Mouse (Mus musculus): ENCODE measurements around the gene Scamp2. TPM values are rescaled to one million over a fixed set of nuclear protein-coding genes. Genes with fewer than 3 reads are reported as not detected.

Gene Scamp2
- polyA plus RNA-seq (2017; shearing (Covaris generic)) = 97.7 TPM

DNA sequence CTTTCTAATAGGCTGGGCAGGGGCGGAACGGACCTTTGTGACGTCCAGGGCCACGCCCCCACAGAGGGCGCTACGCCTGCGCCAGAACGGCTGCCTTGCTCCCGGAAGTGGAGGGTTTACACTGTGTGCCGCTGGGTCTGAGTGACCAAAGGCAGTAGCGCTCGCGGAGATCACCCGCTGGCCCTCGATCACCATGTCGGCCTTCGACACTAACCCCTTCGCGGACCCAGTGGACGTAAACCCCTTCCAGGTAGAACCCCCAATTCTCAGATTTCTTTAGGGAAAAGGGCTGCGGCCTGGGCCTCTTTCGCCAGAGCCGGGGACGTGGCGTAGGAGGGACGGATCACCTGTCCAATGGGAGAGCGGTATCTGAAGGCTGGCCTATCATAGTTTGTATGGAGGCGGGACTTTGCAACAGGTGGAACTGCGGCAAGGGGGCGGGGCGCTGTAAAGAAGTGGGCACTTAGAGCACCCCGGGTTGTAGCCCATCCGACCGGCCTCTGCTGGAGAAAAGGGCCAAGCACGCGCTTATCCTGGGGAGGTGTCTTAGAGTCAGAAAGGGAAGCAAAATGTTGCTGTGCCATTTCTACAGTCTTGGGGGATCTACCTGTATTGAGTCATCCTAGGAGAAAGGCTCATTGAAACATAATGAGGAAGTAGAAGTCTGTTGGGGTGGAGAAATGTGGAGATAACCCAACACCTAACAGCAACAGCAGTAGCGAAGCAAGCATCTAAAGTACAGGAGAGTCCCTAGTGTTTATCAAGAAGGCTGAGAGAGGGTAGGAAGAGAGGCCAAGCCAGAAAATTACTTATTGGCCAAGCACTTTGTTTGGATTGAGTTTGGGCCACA is at the start of gene Scamp2:
Scamp2 (plus strand) TSS at position 83 of the 850 bp plus-strand sequence.

DNA sequence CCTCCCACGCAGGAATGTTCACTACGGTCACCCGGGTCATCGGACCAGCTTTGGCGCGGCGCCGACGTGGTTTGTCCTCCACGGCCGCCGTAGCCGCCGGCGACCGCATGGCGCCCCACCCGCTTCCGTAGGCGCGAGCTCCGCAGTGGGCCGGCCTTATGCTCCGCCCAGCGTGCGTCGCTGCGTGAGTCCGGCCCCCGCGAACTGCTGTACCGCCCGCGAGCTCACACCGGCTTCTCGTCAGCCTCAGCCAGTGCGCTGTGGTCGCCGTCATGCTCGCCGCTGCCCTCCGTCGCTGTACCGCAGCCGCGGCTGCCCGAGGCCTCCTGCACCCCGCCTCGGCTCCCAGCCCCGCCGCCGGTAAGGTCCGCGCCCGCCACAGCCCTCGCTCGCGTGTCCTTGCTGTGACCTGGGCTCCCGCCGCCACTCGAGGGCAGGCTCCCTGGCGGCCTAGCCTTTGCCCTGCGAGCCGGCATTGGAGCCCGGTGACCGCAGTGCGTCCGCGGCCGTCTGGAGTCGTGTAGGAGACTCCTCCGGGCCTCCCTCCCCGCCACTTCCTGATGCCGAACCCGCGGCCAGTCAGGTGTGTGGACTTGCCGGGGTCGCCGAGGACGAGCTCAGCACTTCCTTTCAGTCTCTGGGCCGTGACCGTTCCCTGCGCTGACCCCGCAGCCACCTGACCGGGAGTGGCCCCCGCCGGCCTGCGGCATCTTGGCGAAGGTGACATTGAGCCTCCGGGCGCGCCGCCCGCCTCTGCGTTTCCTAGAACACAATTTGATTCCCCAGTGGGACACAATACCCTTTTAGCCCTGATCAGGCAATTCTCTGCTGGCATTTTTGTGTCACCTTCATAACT is 39.5 kb upstream of the Scamp2 start, which contains the start of gene Cox5a:
Cox5a (plus strand) TSS at position 219 of the 856 bp plus-strand sequence.

DNA sequence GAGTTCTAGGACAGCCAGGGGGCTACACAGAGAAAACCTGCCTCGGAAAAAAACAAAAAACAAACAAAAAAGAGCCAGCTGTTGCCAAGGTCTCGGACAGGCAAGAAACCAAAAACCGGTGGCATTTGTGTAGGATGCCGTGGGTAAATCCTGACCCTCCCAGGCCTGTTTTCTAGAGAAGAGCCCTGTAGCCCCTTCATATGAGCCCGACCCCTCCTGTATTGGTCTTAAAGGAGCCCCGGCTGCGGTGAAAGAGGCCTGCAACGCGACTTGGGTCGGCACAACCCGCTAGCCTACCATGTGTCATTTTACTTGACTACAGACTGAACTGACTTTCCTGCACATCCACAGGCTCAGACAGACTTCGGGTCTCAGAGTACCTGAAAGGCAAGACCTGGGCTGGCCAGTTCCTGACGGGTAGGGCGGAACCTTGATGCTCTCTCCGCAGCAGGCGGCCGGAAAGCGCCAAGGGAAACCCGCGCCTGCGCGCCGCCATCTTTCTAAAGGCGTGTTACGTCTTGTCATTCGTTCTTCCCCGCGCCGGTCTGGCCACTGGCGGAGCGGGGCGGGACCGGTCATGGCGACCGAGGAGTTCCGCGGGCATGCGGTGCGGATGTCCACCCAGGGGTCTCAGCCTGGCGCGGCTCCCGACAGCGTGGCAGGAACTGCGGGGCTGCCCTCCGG is 23.6 kb upstream of the Scamp2 start, which contains the start of gene Fam219b:
Fam219b (plus strand) TSS at position 485 of the 684 bp plus-strand sequence.

DNA sequence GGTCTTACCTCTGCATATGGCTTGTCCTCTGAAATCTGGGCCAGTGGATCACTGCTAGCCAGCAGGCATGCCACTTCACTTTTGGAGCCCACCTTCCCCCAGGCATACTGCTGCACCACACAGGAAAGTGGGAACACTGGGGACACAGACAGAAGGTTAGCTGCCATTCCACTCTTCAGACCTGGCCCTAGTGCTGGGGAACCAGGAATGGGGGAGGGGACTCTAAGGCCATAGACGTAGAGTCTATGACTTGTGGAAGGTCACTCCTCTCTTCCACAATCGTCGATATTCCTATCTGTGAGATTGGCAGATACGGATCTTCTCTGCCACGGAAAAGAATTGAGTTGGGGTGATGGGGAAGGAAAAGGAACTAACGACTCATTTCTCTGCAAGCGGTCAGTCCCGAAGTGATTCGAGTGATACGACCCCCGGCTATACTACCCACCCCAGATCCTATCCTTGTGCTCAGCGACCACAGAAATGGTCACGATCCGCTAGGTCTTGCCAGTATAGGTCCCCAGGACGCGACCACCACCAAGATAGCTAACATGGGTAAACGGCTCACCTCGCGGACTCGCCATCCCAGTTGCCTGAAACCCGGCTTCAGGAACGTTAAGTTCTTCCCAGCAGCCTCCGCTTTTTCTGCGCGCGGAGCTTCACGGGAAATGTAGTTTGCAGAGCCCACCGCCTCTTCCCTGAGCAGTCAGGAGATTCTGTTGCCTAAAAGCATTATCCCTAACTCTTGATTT is 8.4 kb upstream of the Scamp2 start, which contains the start of gene Mpi:
Mpi (minus strand) TSS at position 625 of the 749 bp plus-strand sequence.

DNA sequence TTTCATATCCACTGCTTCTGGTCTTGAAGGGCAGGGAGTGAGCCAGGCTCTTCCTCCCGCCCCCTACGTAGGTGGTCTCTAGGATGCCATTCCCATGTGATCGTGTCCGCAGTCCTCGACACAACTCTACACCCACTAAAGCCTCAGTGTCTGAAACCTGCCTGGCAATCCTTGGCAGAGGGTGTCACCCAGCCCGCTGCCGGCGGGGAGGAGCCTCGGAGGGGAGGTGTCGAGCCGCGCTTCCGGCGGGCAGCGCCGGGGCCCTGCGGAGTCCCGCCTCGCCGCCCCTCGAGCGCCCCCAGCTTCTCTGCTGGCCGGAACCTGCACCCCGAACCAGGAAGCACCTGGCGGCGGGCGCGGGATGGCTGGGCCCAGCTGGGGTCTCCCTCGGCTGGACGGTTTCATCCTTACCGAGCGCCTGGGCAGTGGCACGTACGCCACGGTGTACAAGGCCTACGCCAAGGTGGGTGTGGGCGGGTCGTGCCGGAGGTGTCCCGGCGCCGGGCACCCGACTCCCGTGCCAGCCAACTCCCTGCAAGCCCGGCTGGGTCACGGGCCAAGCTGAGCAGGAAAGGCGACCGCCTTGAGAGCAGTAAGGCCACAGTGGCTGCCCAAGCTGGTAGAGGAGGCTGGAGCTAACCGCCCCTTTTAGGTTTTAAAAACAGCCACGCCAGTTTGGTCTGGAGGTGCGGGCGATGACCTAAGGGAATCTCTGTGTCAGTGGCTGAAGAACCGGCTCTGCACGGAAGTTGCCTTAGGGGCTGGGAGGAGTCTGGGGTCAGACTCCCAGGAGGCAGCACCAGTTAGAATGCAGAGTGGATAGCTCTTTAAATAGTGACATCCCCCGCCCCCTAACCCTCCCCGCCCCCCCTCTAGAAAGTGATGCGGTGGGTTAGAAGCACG is 28.7 kb downstream of the Scamp2 start, which contains the start of gene Ulk3:
Ulk3 (plus strand) TSS at position 229 of the 903 bp plus-strand sequence.

DNA sequence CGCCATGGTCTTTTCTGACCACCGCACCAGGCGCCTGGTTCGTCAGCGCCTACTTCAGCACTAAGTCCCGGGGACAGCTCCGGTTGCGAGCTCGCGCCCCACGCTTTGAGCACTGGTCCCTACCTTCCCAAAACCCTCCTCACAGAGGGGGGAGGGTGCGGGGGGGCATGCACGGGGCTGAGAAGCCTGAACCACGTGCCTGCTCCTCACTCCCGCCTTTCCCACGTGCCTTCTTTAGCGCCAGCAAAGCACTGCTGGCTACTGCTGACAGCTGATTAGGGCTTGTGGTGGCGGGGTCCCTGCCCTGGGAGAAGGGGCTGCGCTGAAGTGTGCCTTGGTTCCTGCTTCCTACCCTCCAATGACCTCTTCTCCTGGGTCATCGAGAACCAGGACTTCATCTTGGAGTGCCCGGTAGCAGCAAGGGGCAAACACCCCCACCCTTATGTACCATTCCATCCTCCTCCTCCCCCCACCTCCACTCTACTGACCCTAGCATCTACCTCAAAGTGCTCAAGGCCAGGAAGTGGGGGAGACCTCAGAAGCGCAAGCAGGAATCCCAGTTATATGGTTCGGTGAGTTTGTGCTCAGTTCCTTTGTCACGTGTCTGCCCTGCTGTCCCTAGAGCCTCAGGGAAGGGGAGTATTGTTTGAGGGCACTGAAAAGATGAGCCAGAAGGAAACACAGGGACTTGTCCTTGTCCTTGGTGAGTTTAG is 45.6 kb downstream of the Scamp2 start, which contains the start of gene Cplx3:
Cplx3 (minus strand) TSS at position 143 of the 713 bp plus-strand sequence.

DNA sequence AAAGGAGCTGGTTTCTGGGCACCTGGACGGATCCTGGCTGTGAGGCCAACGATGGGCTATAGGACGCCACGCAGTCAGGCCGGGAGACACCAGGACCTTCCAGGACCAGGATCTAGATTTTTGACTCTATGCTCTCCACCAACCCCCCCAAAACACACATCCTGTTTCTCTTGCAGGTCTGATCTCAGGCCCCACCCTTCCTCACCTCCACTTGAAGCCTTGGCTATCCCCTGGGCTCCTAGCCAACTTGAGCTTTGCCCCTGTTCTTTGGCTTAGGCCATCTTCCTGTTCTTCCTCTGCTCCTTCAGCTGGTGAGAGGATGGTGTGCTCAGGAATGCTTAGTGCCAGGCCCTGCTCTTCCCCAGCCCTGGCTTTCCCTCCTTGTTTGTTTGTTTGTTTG is 59.9 kb downstream of the Scamp2 start, which contains the start of gene Lman1l:
Lman1l (minus strand) TSS at position 101 of the 400 bp plus-strand sequence.

Other genes starting within 250 kb of the Scamp2 start
- 160 TPM for gene Ppcdc, start 120.8 kb upstream of the Scamp2 start, polyA plus RNA-seq (2017; shearing (Covaris generic))
- gene Scamp5, start 92.9 kb upstream of the Scamp2 start, polyA plus RNA-seq (2017; shearing (Covaris generic)) = 0.18 TPM
- gene Rpp25, start 56.9 kb upstream of the Scamp2 start, polyA plus RNA-seq (2017; shearing (Covaris generic)) = 0.34 TPM
- gene Cox5a, start 39.7 kb upstream of the Scamp2 start, polyA plus RNA-seq (2017; shearing (Covaris generic)) = 325 TPM
- 22.4 TPM for gene Fam219b, start 23.4 kb upstream of the Scamp2 start, polyA plus RNA-seq (2017; shearing (Covaris generic))
- gene Mpi, start 8.2 kb upstream of the Scamp2 start, polyA plus RNA-seq (2017; shearing (Covaris generic)) = 15.2 TPM
- 97.1 TPM for gene Ulk3, start 28.5 kb downstream of the Scamp2 start, polyA plus RNA-seq (2017; shearing (Covaris generic))
- gene Cplx3, start 45.3 kb downstream of the Scamp2 start, polyA plus RNA-seq (2017; shearing (Covaris generic)) = not detected
- gene Lman1l, start 59.8 kb downstream of the Scamp2 start, polyA plus RNA-seq (2017; shearing (Covaris generic)) = 0.19 TPM
- 187 TPM for gene Csk, start 92.7 kb downstream of the Scamp2 start, polyA plus RNA-seq (2017; shearing (Covaris generic))
- not detected for gene Cyp1a2, start 122.8 kb downstream of the Scamp2 start, polyA plus RNA-seq (2017; shearing (Covaris generic))
- gene Cyp1a1, start 127.0 kb downstream of the Scamp2 start, polyA plus RNA-seq (2017; shearing (Covaris generic)) = 0.11 TPM
- 41.3 TPM for gene Edc3, start 147.6 kb downstream of the Scamp2 start, polyA plus RNA-seq (2017; shearing (Covaris generic))
- gene Clk3, start 204.9 kb downstream of the Scamp2 start, polyA plus RNA-seq (2017; shearing (Covaris generic)) = 163 TPM